Mouse (Mus musculus) intestine, embryonic 14.5 days (tissue): Measurements from ENCODE around the gene Gm9999. TPM values are rescaled to one million over a fixed set of nuclear protein-coding genes. Genes with fewer than 3 reads are reported as not detected.

Experiments used
- ATAC-seq: fragments of 200-750 bp; cut with Nextera tagmentation; replicated peaks from 2 replicates; pipeline ENCODE4 v1.8.0; 2017; ENCODE audit warnings: low read depth, moderate number of reproducible peaks, moderate TSS enrichment, moderate library complexity; ENCODE audit not compliant: low FRiP score, low TSS enrichment
- DNase-seq: peaks from one replicate; pipeline ENCODE4 v3.0.0-alpha.2; 2018; ENCODE audit warnings: low spot score
- H3K27ac ChIP-seq: fragments of 300-500 bp; sonication (generic); 2 replicates; pipeline ENCODE4 v1.5.1; 2014; ENCODE audit warnings: low read depth, mild to moderate bottlenecking, control low read depth
- H3K27me3 ChIP-seq: fragments of 300-500 bp; sonication (generic); replicated peaks from 2 replicates; pipeline ENCODE4 v1.6.1; 2014; ENCODE audit warnings: low read length, control low read depth; ENCODE audit not compliant: control insufficient read depth, insufficient read depth
- H3K36me3 ChIP-seq: fragments of 300-500 bp; sonication (generic); 2 replicates; pipeline ENCODE4 v1.6.1; 2014; ENCODE audit warnings: low read length, control low read depth; ENCODE audit not compliant: control insufficient read depth, insufficient read depth
- H3K4me1 ChIP-seq: fragments of 300-500 bp; sonication (generic); replicated peaks from 2 replicates; pipeline ENCODE4 v1.6.1; 2014; ENCODE audit warnings: low read length, control low read depth, mixed read lengths; ENCODE audit not compliant: control insufficient read depth, insufficient read depth
- H3K4me2 ChIP-seq: fragments of 300-500 bp; sonication (generic); 2 replicates; pipeline ENCODE4 v1.6.1; 2014; ENCODE audit warnings: low read length
- H3K4me3 ChIP-seq: fragments of 300-500 bp; sonication (generic); 2 replicates; pipeline ENCODE4 v1.5.1; 2014; ENCODE audit warnings: low read depth, low read length, control low read depth, mixed read lengths
- H3K9ac ChIP-seq: fragments of 300-500 bp; sonication (generic); 2 replicates; pipeline ENCODE4 v1.6.1; 2014; ENCODE audit warnings: mild to moderate bottlenecking, low read length
- H3K9me3 ChIP-seq: fragments of 300-500 bp; sonication (generic); 2 replicates; pipeline ENCODE4 v1.6.1; 2016; ENCODE audit warnings: low read length, control low read depth; ENCODE audit not compliant: control insufficient read depth
- WGBS: fragments of 180-500 bp; shearing (Covaris S2); extraction: QIAGEN DNeasy Blood & Tissue Kit; methylation state at CpG from one replicate; pipeline ENCODE4 v1.1.7; 2014; 5-methylcytosine and 5-hydroxymethylcytosine counted together
- polyA plus RNA-seq: library from polyadenylated mRNA; unstranded; fragments of >200 nt; fragmentation: Nextera tagmentation; extraction: Ambion mirVana; gene quantifications from 2 replicates; pipeline ENCODE4 v1.2.1, GENCODE M21; 2014

The Gm9999 gene
- polyA plus RNA-seq, 1 experiment from 2014 or later, result not detected

- DNase-seq (peak; percentile 24), ATAC-seq (no peak)
- Histone ChIP-seq H3K4me2 (no peak overlapping the region), H3K9me3 (no peaks in the 10 kb centered on the region), H3K4me1 (peaks cover 42% of the 10 kb centered on the region), H3K4me3 (no peak overlapping the region), H3K36me3 (peaks cover 8% of the 10 kb centered on the region), H3K9ac (no peak overlapping the region), H3K27me3 (no peaks in the 10 kb centered on the region), H3K27ac (no peak overlapping the region)
- 56% methylated on average over 3 of the region's 3 CpGs for WGBS
Observed at GRCm38 (mm10) chr7:47003411-47004115, 20.2 kb downstream of the Gm9999 start.

GRCm38 (mm10) chr7:47007109-47007780, 23.9 kb downstream of the Gm9999 start:
- Histone ChIP-seq H3K4me3 (peak overlapping the region; percentile 75), H3K4me2 (peak overlapping the region; percentile 77), H3K4me1 (peaks cover 21% of the 10 kb centered on the region), H3K9ac (peak overlapping the region; percentile 67), H3K9me3 (no peaks in the 10 kb centered on the region), H3K36me3 (no peaks in the 10 kb centered on the region), H3K27me3 (no peaks in the 10 kb centered on the region), H3K27ac (peak overlapping the region; percentile 84)
- peak; percentile 64 for DNase-seq
- 15% methylated on average over 21 of the region's 21 CpGs for WGBS
- ATAC-seq, result no peak

GRCm38 (mm10) chr7:47007818-47008167, 24.4 kb downstream of the Gm9999 start:
- Histone ChIP-seq H3K4me3 (peak overlapping the region; percentile 75), H3K27me3 (no peaks in the 10 kb centered on the region), H3K9me3 (no peaks in the 10 kb centered on the region), H3K27ac (peak overlapping the region; percentile 84), H3K4me2 (peak overlapping the region; percentile 77), H3K9ac (peak overlapping the region; percentile 67), H3K36me3 (no peaks in the 10 kb centered on the region), H3K4me1 (peaks cover 16% of the 10 kb centered on the region)
- 1% methylated on average over 25 of the region's 25 CpGs for WGBS
- ATAC-seq, result peak; percentile 71
- DNase-seq, result no peak

DNA sequence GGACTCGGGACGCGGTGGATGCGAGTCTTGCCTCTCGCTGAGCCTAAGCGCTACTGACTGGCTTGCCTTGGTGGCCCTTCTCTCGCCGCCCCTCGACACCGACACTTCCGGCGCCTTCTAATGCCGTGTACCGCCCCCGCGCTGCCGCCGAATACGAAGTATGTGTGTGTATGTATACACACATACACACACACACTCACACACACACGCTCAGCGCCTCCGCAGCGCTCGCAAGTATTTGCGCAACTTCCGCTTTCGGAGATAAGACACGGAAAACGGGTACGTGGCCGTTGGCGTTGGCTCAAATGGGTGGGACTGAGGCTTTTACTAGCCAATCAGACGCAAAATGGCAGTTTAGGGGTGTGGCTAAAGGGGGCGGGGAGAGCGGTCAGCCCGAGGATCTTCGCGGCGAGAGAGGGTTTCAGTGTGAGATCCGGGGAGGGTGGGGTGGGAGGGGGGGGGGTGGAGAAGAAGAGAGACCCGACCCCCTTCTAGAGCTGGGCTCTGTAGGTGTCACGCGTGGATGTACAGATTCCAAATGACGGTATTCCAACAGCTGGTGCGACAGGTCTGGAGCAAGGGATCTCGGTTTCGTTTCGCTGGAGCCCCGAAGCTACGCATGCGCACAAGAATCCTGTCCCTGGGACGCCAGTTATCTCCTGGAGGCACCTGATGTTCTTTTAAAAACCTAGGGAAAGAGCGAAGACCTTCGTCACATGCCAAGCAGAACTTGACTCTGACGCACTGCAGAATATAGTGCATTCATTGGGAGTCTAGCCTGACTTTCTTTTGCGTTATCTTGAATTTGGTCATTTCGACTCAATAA, 25.0 kb downstream of the Gm9999 start, which contains the start of gene Spty2d1:
Gene Spty2d1, minus strand, starts transcription at position 244 of the 826 bp plus-strand sequence.
- ATAC-seq (peak; percentile 94), DNase-seq (peak; percentile 99)
- Histone ChIP-seq H3K9ac (peak within 1 kb of the TSS; percentile 67), H3K4me2 (peak within 1 kb of the TSS; percentile 77), H3K4me1 (peaks cover 13% of the 10 kb centered on the region), H3K27ac (peak within 1 kb of the TSS; percentile 84), H3K4me3 (peak within 1 kb of the TSS; percentile 75), H3K27me3 (no peaks in the 10 kb centered on the region), H3K9me3 (no peaks in the 10 kb centered on the region), H3K36me3 (no peaks in the 10 kb centered on the region)
- 1% methylated on average over 57 of the region's 57 CpGs for WGBS

- DNase-seq (no peak), ATAC-seq (no peak)
- Histone ChIP-seq H3K36me3 (no peaks in the 10 kb centered on the region), H3K9ac (no peak overlapping the region), H3K27ac (no peak overlapping the region), H3K4me2 (no peak overlapping the region), H3K4me1 (peaks cover 21% of the 10 kb centered on the region), H3K27me3 (no peaks in the 10 kb centered on the region), H3K4me3 (no peak overlapping the region), H3K9me3 (no peaks in the 10 kb centered on the region)
- 40% methylated on average over 9 of the region's 9 CpGs for WGBS
Observed at GRCm38 (mm10) chr7:47013131-47013767, 29.9 kb downstream of the Gm9999 start.

GRCm38 (mm10) chr7:47014564-47015389, 31.4 kb downstream of the Gm9999 start:
- 54% methylated on average over 10 of the region's 11 CpGs for WGBS
- Histone ChIP-seq H3K4me3 (no peak overlapping the region), H3K9me3 (no peaks in the 10 kb centered on the region), H3K4me2 (no peak overlapping the region), H3K9ac (no peak overlapping the region), H3K36me3 (no peaks in the 10 kb centered on the region), H3K27ac (peak overlapping the region; percentile 38; the same call in 1 of the 2 replicates), H3K27me3 (no peaks in the 10 kb centered on the region), H3K4me1 (peaks cover 13% of the 10 kb centered on the region; the same call in 1 of the 2 replicates)
- DNase-seq (no peak), ATAC-seq (no peak)

GRCm38 (mm10) chr7:47015390-47016065, 32.1 kb downstream of the Gm9999 start:
- DNase-seq (peak; percentile 83), ATAC-seq (peak; percentile 99)
- H3K27me3 ChIP-seq, result no peaks in the 10 kb centered on the region
- H3K9ac ChIP-seq, result no peak overlapping the region
- H3K27ac ChIP-seq, result peak overlapping the region; percentile 38; the same call in 1 of the 2 replicates
- H3K4me2 ChIP-seq, result peak overlapping the region; percentile 39
- 11% methylated on average over 6 of the region's 6 CpGs for WGBS
- H3K4me1 ChIP-seq, result peaks cover 13% of the 10 kb centered on the region; the same call in 1 of the 2 replicates
- H3K36me3 ChIP-seq, result no peaks in the 10 kb centered on the region
- no peaks in the 10 kb centered on the region for H3K9me3 ChIP-seq
- no peak overlapping the region for H3K4me3 ChIP-seq
